Mouse (Mus musculus) midbrain, embryonic 14.5 days (tissue): ENCODE measurements around the gene Ube2q1. TPM values are rescaled to one million over a fixed set of nuclear protein-coding genes. Genes with fewer than 3 reads are reported as not detected.

ENCODE experiments used
- ATAC-seq: fragments of 200-750 bp; cut with Nextera tagmentation; 2 replicates; pipeline ENCODE4 v1.8.0; 2017; ENCODE audit warnings: moderate number of reproducible peaks, moderate library complexity; ENCODE audit not compliant: low FRiP score, low TSS enrichment
- DNase-seq: peaks from one replicate; pipeline ENCODE4 v3.0.0-alpha.2; 2015
- H3K27ac ChIP-seq: fragments of 300-500 bp; sonication (generic); replicated peaks from 2 replicates; pipeline ENCODE4 v1.5.1; 2014; ENCODE audit warnings: mild to moderate bottlenecking, low read depth, low read length, moderate library complexity
- H3K27me3 ChIP-seq: fragments of 300-500 bp; sonication (generic); 2 replicates; pipeline ENCODE4 v1.6.1; 2014; ENCODE audit warnings: low read length, control low read depth, mixed read lengths; ENCODE audit not compliant: control insufficient read depth, insufficient read depth
- H3K36me3 ChIP-seq: fragments of 300-500 bp; sonication (generic); 2 replicates; pipeline ENCODE4 v1.6.1; 2014; ENCODE audit warnings: low read length, control low read depth; ENCODE audit not compliant: control insufficient read depth, insufficient read depth
- H3K4me1 ChIP-seq: fragments of 300-500 bp; sonication (generic); 2 replicates; pipeline ENCODE4 v1.6.1; 2014; ENCODE audit warnings: mild to moderate bottlenecking, antibody characterized with exemption, low read length, control low read depth; ENCODE audit not compliant: control insufficient read depth, insufficient read depth
- H3K4me2 ChIP-seq: fragments of 300-500 bp; sonication (generic); 2 replicates; pipeline ENCODE4 v1.6.1; 2014; ENCODE audit warnings: mild to moderate bottlenecking, low read length, moderate library complexity
- H3K4me3 ChIP-seq: fragments of 300-500 bp; sonication (generic); replicated peaks from 2 replicates; pipeline ENCODE4 v1.5.1; 2014; ENCODE audit warnings: low read depth, low read length
- H3K9ac ChIP-seq: fragments of 300-500 bp; sonication (generic); replicated peaks from 2 replicates; pipeline ENCODE4 v1.6.1; 2014; ENCODE audit warnings: mild to moderate bottlenecking, low read length, moderate library complexity
- H3K9me3 ChIP-seq: fragments of 300-500 bp; sonication (generic); 2 replicates; pipeline ENCODE4 v1.6.1; 2016; ENCODE audit warnings: low read length, control low read depth, mixed read lengths; ENCODE audit not compliant: control insufficient read depth
- WGBS: fragments of 180-500 bp; shearing (Covaris S2); extraction: QIAGEN DNeasy Blood & Tissue Kit; methylation state at CpG from one replicate; pipeline ENCODE4 v1.1.7; 2014; 5-methylcytosine and 5-hydroxymethylcytosine counted together
- polyA plus RNA-seq: library from polyadenylated mRNA; unstranded; fragments of >200 nt; fragmentation: Nextera tagmentation; extraction: Ambion mirVana; gene quantifications from 2 replicates; pipeline ENCODE4 v1.2.1, GENCODE M21; 2014

Gene Ube2q1
- polyA plus RNA-seq: 22.2 and 25.0 TPM in 2 replicates

DNA sequence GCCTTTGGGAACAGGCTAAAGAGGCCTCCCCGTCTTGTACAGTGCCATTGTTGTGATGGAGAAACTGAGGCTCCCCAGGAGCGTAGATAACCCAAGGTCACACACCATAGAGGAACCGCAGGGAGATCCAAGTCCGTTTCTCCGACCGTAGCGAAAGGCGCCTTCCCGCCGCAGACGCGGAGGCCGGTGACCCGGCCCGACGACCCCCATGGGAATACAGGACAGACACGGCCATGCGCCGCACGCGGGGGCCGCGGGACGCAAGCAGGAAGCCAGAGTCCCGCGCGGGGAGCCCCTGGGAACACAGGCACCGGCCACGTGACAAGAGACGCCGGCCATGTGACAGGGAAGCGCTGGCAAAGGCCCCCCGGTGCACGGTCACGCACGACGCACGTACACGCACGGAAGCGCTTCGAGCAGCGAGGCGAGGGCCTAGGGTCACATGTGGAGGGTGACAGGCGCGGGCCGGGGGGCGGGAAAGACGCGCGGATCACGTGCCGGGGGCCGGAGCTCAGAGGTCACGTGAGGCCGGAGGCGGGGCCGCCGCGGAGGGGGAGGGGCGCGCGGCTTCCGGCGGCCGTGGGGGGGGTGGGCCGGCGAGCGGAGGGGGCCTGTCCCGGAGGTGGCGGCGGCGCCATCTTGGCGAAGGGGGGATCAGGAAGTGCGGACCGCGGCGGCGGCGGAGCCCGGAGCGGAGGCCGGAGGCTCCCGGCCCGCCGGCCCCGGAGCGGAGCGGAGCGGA is at the start of gene Ube2q1:
TSS of gene Ube2q1 (plus strand) at position 649 of the 742 bp plus-strand sequence.
- Histone ChIP-seq H3K9ac (peak within 1 kb of the TSS; percentile 98), H3K4me1 (peaks cover 32% of the 10 kb centered on the region), H3K27ac (peak within 1 kb of the TSS; percentile 95), H3K4me2 (peak within 1 kb of the TSS; percentile 92), H3K36me3 (peaks cover 21% of the 10 kb centered on the region), H3K9me3 (no peaks in the 10 kb centered on the region), H3K4me3 (peak within 1 kb of the TSS; percentile 99), H3K27me3 (no peaks in the 10 kb centered on the region)
- under 1% methylated on average over 80 of the region's 90 CpGs for WGBS
- peak; percentile 95 for ATAC-seq
- DNase-seq: peak; percentile 97

DNA sequence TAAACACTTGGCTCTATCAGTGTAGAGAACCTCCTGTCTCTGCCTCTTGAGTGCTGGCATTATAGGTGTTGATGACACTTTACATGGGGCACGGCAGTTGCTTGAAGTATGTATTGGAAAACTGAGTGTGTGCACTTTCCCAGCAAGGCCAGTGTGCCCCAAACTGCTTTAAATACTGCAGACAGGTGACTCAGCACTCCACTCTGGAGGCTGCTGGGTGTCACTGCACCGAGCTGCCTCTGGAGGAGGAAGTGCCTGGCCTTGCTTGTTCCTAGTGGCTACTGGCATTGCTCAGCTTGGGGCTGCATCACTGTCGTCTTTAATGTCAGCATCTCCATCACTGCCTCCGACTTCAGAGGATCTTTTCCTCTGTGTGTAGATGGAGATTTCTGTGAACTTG is 46.4 kb upstream of the Ube2q1 start:
- 17% methylated on average over 4 of the region's 4 CpGs for WGBS
- Histone ChIP-seq H3K9ac (no peak overlapping the region), H3K27ac (no peak overlapping the region), H3K4me3 (no peak overlapping the region), H3K4me1 (peaks cover 18% of the 10 kb centered on the region), H3K4me2 (no peak overlapping the region), H3K9me3 (no peaks in the 10 kb centered on the region), H3K36me3 (no peaks in the 10 kb centered on the region), H3K27me3 (no peaks in the 10 kb centered on the region)
- peak; percentile 67 for DNase-seq
- no peak for ATAC-seq

DNA sequence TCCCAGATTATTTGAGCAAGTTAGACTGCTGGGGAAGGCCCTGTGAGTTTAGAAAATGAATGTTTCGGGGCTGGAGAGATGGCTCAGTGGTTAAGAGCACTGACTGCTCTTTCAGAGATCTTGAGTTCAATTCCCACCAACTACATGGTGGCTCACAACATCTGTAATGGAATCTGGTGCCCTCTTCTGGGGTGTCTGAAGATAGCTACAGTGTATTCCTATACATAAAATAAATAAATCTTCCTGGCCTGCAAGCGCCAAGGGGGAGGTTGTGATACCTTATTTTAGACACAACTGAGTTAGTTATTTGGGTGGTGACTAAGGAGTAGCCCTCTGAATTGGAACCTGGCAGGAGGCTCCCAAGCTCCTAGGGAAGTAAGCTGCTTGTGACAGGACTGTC is 44.6 kb upstream of the Ube2q1 start:
- H3K27me3 ChIP-seq: no peaks in the 10 kb centered on the region
- no peaks in the 10 kb centered on the region for H3K9me3 ChIP-seq
- H3K9ac ChIP-seq: no peak overlapping the region
- peaks cover 13% of the 10 kb centered on the region for H3K4me1 ChIP-seq
- H3K4me3 ChIP-seq: no peak overlapping the region
- DNase-seq (no peak), ATAC-seq (no peak)
- no peaks in the 10 kb centered on the region for H3K36me3 ChIP-seq
- H3K27ac ChIP-seq: no peak overlapping the region
- H3K4me2 ChIP-seq: no peak overlapping the region
- WGBS: 90% methylated on average over 2 of the region's 2 CpGs

DNA sequence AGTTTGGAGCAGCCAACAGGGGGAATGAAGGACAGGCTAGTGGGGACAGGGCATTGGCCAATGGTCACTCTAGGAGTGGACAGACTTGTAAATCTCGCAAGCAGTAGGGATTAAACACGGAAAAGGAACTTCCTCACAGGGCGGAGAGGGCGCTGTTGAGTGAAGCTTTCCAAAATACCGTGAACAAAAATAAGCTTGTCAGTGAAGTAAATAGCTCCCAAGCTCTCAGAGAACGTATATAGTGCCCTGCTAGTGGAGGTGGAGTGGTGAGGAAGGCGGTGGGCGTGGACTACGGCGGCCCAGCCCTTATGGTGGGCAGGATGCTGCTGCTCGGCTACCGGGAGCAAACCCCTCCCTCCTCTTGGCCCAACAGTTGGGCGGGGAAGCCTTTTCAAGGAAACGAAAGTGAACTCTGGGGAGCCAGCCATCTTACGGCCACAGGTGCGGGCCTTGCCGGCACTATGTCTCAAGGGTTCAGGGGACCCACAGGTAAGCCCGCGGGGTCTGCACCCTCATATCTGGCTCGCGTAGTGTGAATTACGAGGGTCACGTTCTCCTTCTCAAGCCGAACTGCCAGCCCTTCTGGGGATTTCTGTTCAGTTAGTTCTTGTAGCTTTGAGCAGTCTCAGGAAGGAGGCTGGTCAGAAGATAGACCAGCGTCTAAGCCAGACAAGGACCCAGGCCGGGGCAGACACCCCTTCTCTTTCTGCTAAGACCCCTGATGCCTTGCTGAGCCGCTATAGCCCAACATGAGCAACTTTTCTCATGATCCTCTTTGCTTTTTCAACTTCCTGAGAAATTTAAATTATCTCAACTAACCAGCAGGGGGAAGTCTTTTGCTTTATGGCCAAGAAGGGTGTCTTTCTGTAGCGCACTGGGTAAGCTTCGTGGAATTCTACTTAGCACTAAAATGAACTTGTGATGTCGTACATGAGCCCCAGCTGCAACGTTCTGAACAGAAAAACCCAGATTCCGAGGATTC is 42.8 kb upstream of the Ube2q1 start:
- H3K27me3 ChIP-seq: no peaks in the 10 kb centered on the region
- WGBS: 4% methylated on average over 32 of the region's 32 CpGs
- ATAC-seq (no peak), DNase-seq (peak; percentile 74)
- peaks cover 13% of the 10 kb centered on the region for H3K4me1 ChIP-seq
- H3K36me3 ChIP-seq: peaks cover 2% of the 10 kb centered on the region; the same call in 1 of the 2 replicates
- H3K9ac ChIP-seq: peak overlapping the region; percentile 40; the same call in 1 of the 2 replicates
- H3K4me3 ChIP-seq: peak overlapping the region; percentile 33
- no peaks in the 10 kb centered on the region for H3K9me3 ChIP-seq
- no peak overlapping the region for H3K27ac ChIP-seq
- peak overlapping the region; percentile 57 for H3K4me2 ChIP-seq

DNA sequence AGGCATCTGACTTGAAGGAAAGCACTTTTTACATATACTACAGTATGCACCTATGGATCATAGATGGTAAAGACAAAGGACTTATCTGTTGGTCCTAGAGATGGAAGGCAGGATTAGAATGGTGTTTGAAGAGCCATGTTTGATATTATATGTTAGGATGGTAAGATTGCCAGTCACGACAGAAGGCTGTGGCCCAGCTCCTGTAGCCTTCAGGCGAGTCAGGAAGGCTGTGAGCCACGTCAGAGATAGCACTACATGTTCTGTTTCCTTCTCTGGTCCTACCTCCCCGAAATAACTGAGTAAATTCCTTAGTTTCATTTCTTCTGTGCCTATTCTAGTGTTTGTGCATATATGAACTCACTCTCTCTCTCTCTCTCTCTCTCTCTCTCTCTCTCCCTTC is 41.3 kb upstream of the Ube2q1 start:
- Histone ChIP-seq H3K27ac (no peak overlapping the region), H3K9me3 (no peaks in the 10 kb centered on the region), H3K9ac (no peak overlapping the region), H3K27me3 (no peaks in the 10 kb centered on the region), H3K4me3 (no peak overlapping the region), H3K36me3 (peaks cover 11% of the 10 kb centered on the region), H3K4me1 (peaks cover 13% of the 10 kb centered on the region), H3K4me2 (no peak overlapping the region)
- 83% methylated on average over 4 of the region's 4 CpGs for WGBS
- DNase-seq: no peak
- ATAC-seq: no peak

DNA sequence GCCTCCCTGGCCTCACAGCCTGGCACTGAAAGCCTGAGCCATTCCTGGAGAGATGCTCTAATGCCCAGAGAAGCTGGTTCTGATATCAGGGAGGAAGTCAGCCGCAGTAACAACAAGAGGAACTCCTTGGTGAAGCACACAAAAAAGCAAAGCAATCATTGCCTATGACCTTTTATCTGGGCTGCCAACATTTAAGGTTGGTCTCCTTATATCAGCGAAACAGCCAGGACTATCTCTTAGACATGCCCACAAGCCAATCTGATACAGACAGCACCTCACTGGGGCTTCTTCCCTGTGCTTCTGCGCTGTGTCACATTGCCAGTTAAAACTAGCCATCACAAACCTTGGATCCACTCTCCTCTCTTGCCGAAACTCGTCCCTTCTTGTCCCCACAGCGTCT is 34.9 kb upstream of the Ube2q1 start:
- Histone ChIP-seq H3K9ac (no peak overlapping the region), H3K36me3 (peaks cover 60% of the 10 kb centered on the region), H3K27ac (no peak overlapping the region), H3K9me3 (no peaks in the 10 kb centered on the region), H3K4me3 (no peak overlapping the region), H3K4me1 (no peaks in the 10 kb centered on the region), H3K27me3 (no peaks in the 10 kb centered on the region), H3K4me2 (no peak overlapping the region)
- ATAC-seq (no peak), DNase-seq (no peak)
- WGBS: 97% methylated on average over 6 of the region's 6 CpGs

DNA sequence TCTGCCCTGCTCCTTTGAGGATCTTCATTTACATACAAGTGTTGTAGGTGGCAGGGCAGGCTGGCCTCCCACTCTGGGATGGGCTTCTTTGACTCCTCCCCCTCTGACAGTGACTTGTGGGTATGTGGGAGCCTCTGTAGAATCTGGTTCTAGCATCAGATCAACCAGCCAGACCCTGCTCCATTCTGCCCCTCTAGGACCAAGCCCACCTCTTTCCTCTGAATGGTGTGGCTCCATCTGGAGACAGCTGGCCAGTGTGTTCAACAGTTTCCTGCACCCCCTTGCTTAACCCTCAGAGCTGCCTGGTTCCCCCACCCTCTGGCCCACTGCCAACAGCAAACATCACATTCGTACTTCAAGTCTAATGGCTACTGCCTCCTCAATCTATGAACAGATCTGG is 21.1 kb upstream of the Ube2q1 start:
- no peak overlapping the region for H3K27ac ChIP-seq
- H3K4me3 ChIP-seq: no peak overlapping the region
- H3K4me2 ChIP-seq: no peak overlapping the region
- 53% methylated on average over 1 of the region's 1 CpGs for WGBS
- no peak overlapping the region for H3K9ac ChIP-seq
- ATAC-seq: no peak; the same call in 1 of the 2 replicates
- H3K4me1 ChIP-seq: no peaks in the 10 kb centered on the region
- H3K36me3 ChIP-seq: peaks cover 90% of the 10 kb centered on the region
- H3K27me3 ChIP-seq: no peaks in the 10 kb centered on the region
- no peaks in the 10 kb centered on the region for H3K9me3 ChIP-seq
- no peak for DNase-seq

DNA sequence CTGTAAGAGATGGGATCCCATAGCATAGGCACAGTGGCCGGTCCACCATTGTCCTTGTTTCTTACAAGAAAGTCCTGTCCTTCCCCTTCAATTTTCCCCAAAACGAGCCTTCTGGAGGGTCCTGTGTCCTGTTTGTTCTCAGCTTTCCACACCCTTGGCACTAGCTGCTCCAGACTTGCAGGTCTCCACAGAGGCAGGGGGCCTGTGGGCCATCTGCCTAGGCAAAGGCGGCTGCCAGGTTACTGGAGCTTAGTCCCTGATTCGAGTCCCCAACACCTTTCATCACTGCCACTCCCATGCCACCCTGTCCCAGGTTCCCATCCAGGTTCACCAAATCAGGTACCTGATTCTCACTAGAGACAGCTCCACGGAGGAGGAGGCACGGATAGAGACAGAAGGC is 18.1 kb upstream of the Ube2q1 start:
- H3K4me2 ChIP-seq: no peak overlapping the region
- peaks cover 91% of the 10 kb centered on the region for H3K36me3 ChIP-seq
- no peaks in the 10 kb centered on the region for H3K27me3 ChIP-seq
- no peak overlapping the region for H3K9ac ChIP-seq
- no peaks in the 10 kb centered on the region for H3K9me3 ChIP-seq
- DNase-seq (no peak), ATAC-seq (no peak)
- H3K4me1 ChIP-seq: peaks cover 22% of the 10 kb centered on the region
- WGBS: 76% methylated on average over 6 of the region's 6 CpGs
- no peak overlapping the region for H3K27ac ChIP-seq
- H3K4me3 ChIP-seq: no peak overlapping the region
